Mouse (Mus musculus) ES-E14 (cell line): ENCODE data around the gene Mamdc4. TPM values are rescaled to one million over a fixed set of nuclear protein-coding genes. Genes with fewer than 3 reads are reported as not detected.

Experiments
- DNase-seq: peaks from one replicate; pipeline ENCODE4 v3.0.0-alpha.2; 2013; ENCODE audit warnings: low read depth, low spot score
- H3K27ac ChIP-seq: 2 replicates; pipeline ENCODE4 v1.5.1; 2012; ENCODE audit warnings: low read depth, mild to moderate bottlenecking, low read length, moderate library complexity, mixed read lengths; ENCODE audit not compliant: poor library complexity, insufficient read depth, severe bottlenecking
- H3K36me3 ChIP-seq: 2 replicates; pipeline ENCODE4 v1.6.1; 2012; ENCODE audit warnings: mild to moderate bottlenecking, low read length, moderate library complexity, mixed read lengths; ENCODE audit not compliant: control insufficient read depth, poor library complexity, insufficient read depth, severe bottlenecking
- H3K4me1 ChIP-seq, 2 experiments: fragments of 150-350 bp in 1 of 2; sonication (generic) in 1 of 2; 2 replicates each; pipeline ENCODE4 v1.6.1; 2012; ENCODE audit warnings: low read length in 2 of 2, mild to moderate bottlenecking in 1 of 2, mixed read lengths in 1 of 2; ENCODE audit not compliant: control insufficient read depth in 2 of 2, insufficient read depth in 2 of 2, poor library complexity in 1 of 2
- H3K4me3 ChIP-seq, 2 experiments: fragments of 150-350 bp in 1 of 2; sonication (generic) in 1 of 2; 2 replicates each; pipeline ENCODE4 v1.5.1; 2012; ENCODE audit warnings: low read length in 2 of 2, low read depth in 1 of 2, mild to moderate bottlenecking in 1 of 2, mixed read lengths in 1 of 2; ENCODE audit not compliant: insufficient read depth in 1 of 2, poor library complexity in 1 of 2, severe bottlenecking in 1 of 2
- H3K9ac ChIP-seq: 2 replicates; pipeline ENCODE4 v1.6.1; 2012; ENCODE audit warnings: low read depth, mild to moderate bottlenecking, low read length, mixed read lengths; ENCODE audit not compliant: poor library complexity, insufficient read depth, severe bottlenecking
- H3K9me3 ChIP-seq: fragments of 150-350 bp; sonication (generic); 2 replicates; pipeline ENCODE4 v1.6.1; 2012; ENCODE audit warnings: low read depth, mild to moderate bottlenecking, low read length; ENCODE audit not compliant: control insufficient read depth, insufficient read depth
- CHD2 ChIP-seq: IDR thresholded peaks from 2 replicates; pipeline ENCODE4 v1.6.1; 2014; ENCODE audit warnings: mild to moderate bottlenecking, low read depth, low read length, inconsistent platforms
- HCFC1 ChIP-seq: IDR thresholded peaks from 2 replicates; pipeline ENCODE4 v1.6.1; 2012; ENCODE audit warnings: low read length, inconsistent platforms, borderline replicate concordance; ENCODE audit not compliant: insufficient read depth
- MAFK ChIP-seq: IDR thresholded peaks from 2 replicates; pipeline ENCODE4 v1.6.1; 2014; ENCODE audit warnings: mild to moderate bottlenecking, low read depth, low read length, inconsistent platforms; ENCODE audit not compliant: insufficient read depth
- ZC3H11A ChIP-seq: IDR thresholded peaks from 2 replicates; pipeline ENCODE4 v1.6.1; 2012; ENCODE audit warnings: low read depth, mild to moderate bottlenecking, inconsistent platforms, low read length, borderline replicate concordance
- ZNF384 ChIP-seq: IDR thresholded peaks from 2 replicates; pipeline ENCODE4 v1.6.1; 2012; ENCODE audit warnings: low read depth, low read length, inconsistent platforms
- in situ Hi-C, 2 experiments: fragments of 600-800 bp; cut with MboI; formaldehyde crosslinking; loops; one replicate each; pipeline ENCODE4 v1.15.1; 2025; ENCODE audit warnings: low sequenced_read_pairs in 2 of 2, inconsistent platforms in 1 of 2; ENCODE audit not compliant: unreplicated experiment in 2 of 2
- total RNA-seq: library from RNA; depleted of rRNA; stranded (reverse); fragments of 300-350 nt; gene quantifications from 2 replicates; pipeline ENCODE4 v1.2.3, GENCODE M21; 2012; rRNA removed

Mamdc4 gene
- total RNA-seq, 1 experiment, result 4.1 TPM

GRCm38 (mm10) chr2:25533707-25534106 lies 40.9 kb downstream of the Mamdc4 start:
- DNase-seq, result no peak
- TF ChIP-seq MAFK, result no peak
- TF ChIP-seq CHD2, result no peak
- Histone ChIP-seq H3K9me3 (no peaks in the 10 kb centered on the region), H3K9ac (no peak overlapping the region), H3K36me3 (peaks cover 14% of the 10 kb centered on the region; the same call in 1 of the 2 replicates), H3K4me1 (no peaks in the 10 kb centered on the region), H3K27ac (no peak overlapping the region), H3K4me3 (no peak overlapping the region)
- in situ Hi-C loops, result no loop called here

- Histone ChIP-seq H3K9me3 (no peaks in the 10 kb centered on the region), H3K4me3 (no peak overlapping the region), H3K27ac (no peak overlapping the region), H3K9ac (no peak overlapping the region), H3K4me1 (no peaks in the 10 kb centered on the region), H3K36me3 (peaks cover 45% of the 10 kb centered on the region)
- no peak for DNase-seq
- in situ Hi-C loops, result no loop called here
- no peak for TF ChIP-seq HCFC1
- no peak for TF ChIP-seq CHD2
- no peak for TF ChIP-seq ZNF384
- no peak for TF ChIP-seq MAFK
- no peak for TF ChIP-seq ZC3H11A
These were observed 47.9 kb downstream of the Mamdc4 start for GRCm38 (mm10) chr2:25526510-25527302.

Other genes with a start within 250 kb of the Mamdc4 start
- 73.0 and 100 TPM in 2 replicates for gene Man1b1, start 242.5 kb downstream of the Mamdc4 start, total RNA-seq
- 60.2 and 141 TPM in 2 replicates for gene Dpp7, start 218.5 kb downstream of the Mamdc4 start, total RNA-seq
- gene Uap1l1, start 209.2 kb downstream of the Mamdc4 start, total RNA-seq, result 18.7 and 22.0 TPM in 2 replicates
- 34.4 and 53.8 TPM in 2 replicates for gene Sapcd2, start 202.5 kb downstream of the Mamdc4 start, total RNA-seq
- 0.76 and 2.4 TPM in 2 replicates for gene Entpd2, start 179.0 kb downstream of the Mamdc4 start, total RNA-seq
- 28.3 and 43.8 TPM in 2 replicates for gene Npdc1, start 175.5 kb downstream of the Mamdc4 start, total RNA-seq
- gene Fut7, start 151.6 kb downstream of the Mamdc4 start, total RNA-seq, result 0.37 TPM in 1 of 2 replicates, not detected in the other
- 12.6 and 21.9 TPM in 2 replicates for gene Abca2, start 146.1 kb downstream of the Mamdc4 start, total RNA-seq
- gene Clic3, start 118.0 kb downstream of the Mamdc4 start, total RNA-seq, result 0.32 and 1.5 TPM in 2 replicates
- gene Paxx, start 113.8 kb downstream of the Mamdc4 start, total RNA-seq, result 4.8 and 7.2 TPM in 2 replicates
- gene Ptgds, start 104.8 kb downstream of the Mamdc4 start, total RNA-seq, result 0.98 and 1.3 TPM in 2 replicates
- not detected in 2 replicates for gene Lcn12, start 80.9 kb downstream of the Mamdc4 start, total RNA-seq
- 24.5 and 33.3 TPM in 2 replicates for gene Fbxw5, start 74.1 kb downstream of the Mamdc4 start, total RNA-seq
- 2.1 and 4.7 TPM in 2 replicates for gene C8g, start 73.1 kb downstream of the Mamdc4 start, total RNA-seq
- 7.9 and 9.1 TPM in 2 replicates for gene Traf2, start 27.9 kb downstream of the Mamdc4 start, total RNA-seq
- 142 and 179 TPM in 2 replicates for gene Edf1, start 17.0 kb downstream of the Mamdc4 start, total RNA-seq
- gene Phpt1, start 379 bp upstream of the Mamdc4 start, total RNA-seq, result 29.9 and 39.4 TPM in 2 replicates
- gene Ajm1, start 6.9 kb upstream of the Mamdc4 start, total RNA-seq, result 0.36 and 1.2 TPM in 2 replicates
- gene Rabl6, start 33.7 kb upstream of the Mamdc4 start, total RNA-seq, result 45.8 and 62.1 TPM in 2 replicates
- 0.04 TPM in 1 of 2 replicates, not detected in the other for gene Ccdc183, start 42.8 kb upstream of the Mamdc4 start, total RNA-seq
- gene Tmem141, start 47.2 kb upstream of the Mamdc4 start, total RNA-seq, result 6.7 and 10.9 TPM in 2 replicates
- gene Fcna, start 53.2 kb upstream of the Mamdc4 start, total RNA-seq, result not detected in 2 replicates
- not detected in 2 replicates for gene Lcn8, start 78.3 kb upstream of the Mamdc4 start, total RNA-seq
- gene Lcn5, start 83.1 kb upstream of the Mamdc4 start, total RNA-seq, result not detected in 2 replicates
- not detected in 2 replicates for gene Lcn6, start 101.9 kb upstream of the Mamdc4 start, total RNA-seq
- gene Lcn10, start 107.9 kb upstream of the Mamdc4 start, total RNA-seq, result not detected in 2 replicates
- not detected in 2 replicates for gene Obp2a, start 125.2 kb upstream of the Mamdc4 start, total RNA-seq
- 8.2 and 13.0 TPM in 2 replicates for gene Bmyc, start 131.9 kb upstream of the Mamdc4 start, total RNA-seq
- not detected in 2 replicates for gene Obp2b, start 162.2 kb upstream of the Mamdc4 start, total RNA-seq
- gene Lcn3, start 190.7 kb upstream of the Mamdc4 start, total RNA-seq, result not detected in 2 replicates
- gene Lcn11, start 202.2 kb upstream of the Mamdc4 start, total RNA-seq, result not detected in 2 replicates
- not detected in 2 replicates for gene Gm13539, start 207.4 kb upstream of the Mamdc4 start, total RNA-seq
- gene Glt6d1, start 241.0 kb upstream of the Mamdc4 start, total RNA-seq, result not detected in 2 replicates
- not detected in 2 replicates for gene Lcn9, start 248.3 kb upstream of the Mamdc4 start, total RNA-seq